In genomic region chr10:63125343-63125742, GRCm38 (mm10) we compare ENCODE assay signal across 11 mouse cellular contexts. TPM values are rescaled to one million over a fixed set of nuclear protein-coding genes. Genes with fewer than 3 reads are reported as not detected.
DNase-seq lines count a peak whose midpoint lies in the region.
"Had no signal": no experiment of that assay in that cellular context is flagged by ENCODE, and none has a peak within 500 bp of the region (broad histone marks: within the 10 kb centered on the region; RNA-seq: fewer than 3 reads in every experiment).

No protein-coding gene starts in this region.

- no peaks in the 10 kb centered on the region for H3K27me3 ChIP-seq in heart, embryonic 10.5 days (ENCODE audit: insufficient read depth, poor library complexity, severe bottlenecking)
- H3K27me3 ChIP-seq: lung, embryonic 15.5 days had no signal

- H3K4me3 ChIP-seq in heart, embryonic 10.5 days, result no peak overlapping the region
- H3K4me3 ChIP-seq: lung, embryonic 15.5 days had no signal

- DNase-seq in heart, embryonic 10.5 days (ENCODE audit: low spot score), result peak; percentile 63
- DNase-seq in heart, postnatal 25 days (ENCODE audit: low spot score), result no peak
- peak; percentile 19 for DNase-seq in lung, postnatal 10 days
- no peak for DNase-seq in lung, postnatal 14 days
- peak; percentile 85 for DNase-seq in R1 (ENCODE audit: low read depth, low spot score)
- peak; percentile 14 for DNase-seq in forelimb bud, embryonic 11.5 days (ENCODE audit: low read depth, low spot score)
- no peak for DNase-seq in left cerebral cortex, postnatal 36 days (ENCODE audit: low spot score in 2 of 2)
- DNase-seq in layer of hippocampus, adult 9-11 months, result no peak

- intact Hi-C loops in heart, postnatal 25 days (cut with DNase I), result no loop called here
- intact Hi-C loops in left cerebral cortex, postnatal 36 days (cut with DNase I), result no loop called here

- no peaks in the 10 kb centered on the region for H3K36me3 ChIP-seq in heart, embryonic 10.5 days
- H3K36me3 ChIP-seq: lung, embryonic 15.5 days had no signal

- no peak overlapping the region for H3K27ac ChIP-seq in heart, embryonic 10.5 days
- H3K27ac ChIP-seq: lung, embryonic 15.5 days had no signal

- no peaks in the 10 kb centered on the region for H3K9me3 ChIP-seq in heart, embryonic 10.5 days
- H3K9me3 ChIP-seq: lung, embryonic 15.5 days had no signal

- no peaks in the 10 kb centered on the region for H3K4me1 ChIP-seq in heart, embryonic 10.5 days
- H3K4me1 ChIP-seq: lung, embryonic 15.5 days had no signal

- 41% methylated on average over 11 of the region's 11 CpGs for WGBS in heart, embryonic 10.5 days

RNA-seq across cellular contexts. Expression of gene Atoh7, which starts 25.9 kb away (rescaled TPM):
- polyA plus RNA-seq in heart, embryonic 10.5 days (2016; fragmentation: Nextera tagmentation; extraction: Ambion mirVana), result not detected in 2 replicates
- total RNA-seq in heart, postnatal 25 days (2021), result not detected
- total RNA-seq in left cerebral cortex, postnatal 36 days (2021), result 1 to 10 TPM; 3.1 to 4.6 TPM
- total RNA-seq: heart, postnatal 10 days had no signal
- polyA plus RNA-seq: lung, embryonic 15.5 days; spleen, adult 2 months had no signal

Comparison
In these comparisons a context has a peak if more than half of its experiments do, and no peak if none do; other contexts are left out.
1. DNase-seq: peak in heart, embryonic 10.5 days (single experiment), lung, postnatal 10 days (single experiment), R1 (single experiment) and forelimb bud, embryonic 11.5 days (single experiment); none in heart, postnatal 25 days (single experiment), lung, postnatal 14 days (single experiment), left cerebral cortex, postnatal 36 days (0 of 2) and layer of hippocampus, adult 9-11 months (single experiment).
2. RNA of gene Atoh7, which starts 25.9 kb away (total RNA-seq): 3.1 to 4.6 TPM in left cerebral cortex, postnatal 36 days; not detected in heart, postnatal 25 days; every median in the first group is over 4 times any median in the second.